Mouse (Mus musculus) forebrain, embryonic 15.5 days (tissue): ENCODE data around the gene Plekha5. TPM values are rescaled to one million over a fixed set of nuclear protein-coding genes. Genes with fewer than 3 reads are reported as not detected.

Source experiments
- ATAC-seq: fragments of 200-750 bp; cut with Nextera tagmentation; replicated peaks from 2 replicates; pipeline ENCODE4 v1.8.0; 2017; ENCODE audit warnings: mild to moderate bottlenecking, moderate TSS enrichment, moderate library complexity
- H3K27ac ChIP-seq: fragments of 300-500 bp; sonication (generic); replicated peaks from 2 replicates; pipeline ENCODE4 v1.5.1; 2015; ENCODE audit warnings: mild to moderate bottlenecking, inconsistent platforms
- H3K27me3 ChIP-seq: fragments of 300-500 bp; sonication (generic); 2 replicates; pipeline ENCODE4 v1.6.1; 2015; ENCODE audit warnings: inconsistent platforms
- H3K36me3 ChIP-seq: fragments of 300-500 bp; sonication (generic); 2 replicates; pipeline ENCODE4 v1.6.1; 2015; ENCODE audit warnings: mild to moderate bottlenecking, inconsistent platforms
- H3K4me1 ChIP-seq: fragments of 300-500 bp; sonication (generic); 2 replicates; pipeline ENCODE4 v1.6.1; 2015; ENCODE audit warnings: inconsistent platforms
- H3K4me2 ChIP-seq: fragments of 300-500 bp; sonication (generic); replicated peaks from 2 replicates; pipeline ENCODE4 v1.6.1; 2015; ENCODE audit warnings: mild to moderate bottlenecking, inconsistent platforms
- H3K4me3 ChIP-seq: fragments of 300-500 bp; sonication (generic); 2 replicates; pipeline ENCODE4 v1.5.1; 2015; ENCODE audit warnings: mild to moderate bottlenecking, inconsistent platforms
- H3K9ac ChIP-seq: fragments of 300-500 bp; sonication (generic); replicated peaks from 2 replicates; pipeline ENCODE4 v1.6.1; 2015; ENCODE audit warnings: mild to moderate bottlenecking, inconsistent platforms
- H3K9me3 ChIP-seq: fragments of 300-500 bp; sonication (generic); 2 replicates; pipeline ENCODE4 v1.6.1; 2016; ENCODE audit warnings: inconsistent platforms
- WGBS: fragments of 180-500 bp; shearing (Covaris S2); methylation state at CpG from one replicate; pipeline ENCODE4 v1.1.7; 2015; ENCODE audit warnings: mixed read lengths; 5-methylcytosine and 5-hydroxymethylcytosine counted together
- polyA plus RNA-seq: library from polyadenylated mRNA; unstranded; fragments of >200 nt; fragmentation: Nextera tagmentation; extraction: Ambion mirVana; gene quantifications from 2 replicates; pipeline ENCODE4 v1.2.1, GENCODE M21; 2015

The Plekha5 gene
- polyA plus RNA-seq, 1 experiment from 2014 or later: 32.7 TPM

DNA sequence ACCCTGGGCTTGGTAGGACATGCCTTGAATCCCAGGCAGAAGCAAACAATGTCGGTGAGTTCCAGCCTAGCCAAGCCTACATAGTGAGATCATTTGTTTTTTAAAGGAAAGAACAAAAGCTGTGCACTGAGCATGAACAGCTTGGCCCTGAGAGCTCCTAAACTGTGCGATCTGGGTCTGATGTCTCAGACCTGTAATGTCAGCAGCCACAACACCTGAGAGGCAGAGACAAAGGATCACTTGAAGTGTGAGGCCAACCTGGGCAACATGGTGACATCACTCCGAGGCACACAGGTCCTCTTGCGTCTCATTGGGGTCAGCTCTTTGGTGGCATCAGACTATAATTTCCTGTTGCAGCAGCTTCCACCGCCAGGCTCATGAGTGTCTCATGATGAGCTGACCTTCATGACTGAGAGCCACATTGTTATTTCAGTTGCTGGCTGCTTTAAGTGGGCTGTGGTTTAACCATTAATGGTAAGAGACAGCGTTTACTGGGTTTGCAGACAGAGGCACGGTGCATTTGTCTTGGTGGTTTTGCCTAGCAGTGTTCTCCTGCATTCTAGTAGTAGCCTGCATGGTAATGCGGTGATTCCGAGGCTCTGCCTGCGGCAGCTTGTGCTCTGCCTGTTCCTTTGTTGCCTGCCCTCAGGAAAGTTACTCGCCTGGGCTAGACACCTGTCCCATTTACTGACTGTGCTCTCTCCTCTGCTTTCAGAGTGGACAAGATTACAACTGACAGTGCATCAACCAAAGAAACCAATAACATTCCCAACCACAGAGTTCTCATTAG lies 119.3 kb downstream of the Plekha5 start:
- Histone ChIP-seq H3K9ac (no peak overlapping the region), H3K9me3 (no peaks in the 10 kb centered on the region), H3K4me2 (no peak overlapping the region), H3K27me3 (no peaks in the 10 kb centered on the region), H3K4me1 (0 out of 2 replicates have a peak, but pooled peaks cover 6% of the 10 kb centered on the region), H3K36me3 (peaks cover 17% of the 10 kb centered on the region), H3K4me3 (no peak overlapping the region), H3K27ac (no peak overlapping the region)
- no peak for ATAC-seq
- WGBS: 77% methylated on average over 11 of the region's 11 CpGs

DNA sequence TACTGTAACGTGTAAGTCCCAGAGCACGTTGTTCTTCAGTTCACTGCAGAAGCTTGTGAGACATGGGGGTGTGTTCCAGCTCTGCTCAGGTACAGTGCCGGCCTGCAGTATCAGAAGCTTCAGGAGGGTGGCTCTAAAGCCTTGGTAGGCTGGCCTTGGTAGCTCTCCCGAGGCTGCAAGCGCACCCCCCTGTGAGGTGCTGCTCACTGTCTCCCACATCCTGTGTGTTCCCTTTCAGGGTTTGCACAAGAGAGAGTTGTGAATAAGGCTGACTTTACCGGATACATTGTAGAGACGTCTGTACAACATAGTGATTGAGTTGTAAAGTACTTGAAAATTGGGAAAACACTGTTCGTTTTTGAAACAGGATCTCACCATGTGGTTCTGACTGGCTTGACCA lies 122.2 kb downstream of the Plekha5 start:
- Histone ChIP-seq H3K4me2 (no peak overlapping the region), H3K36me3 (peaks cover 16% of the 10 kb centered on the region), H3K9me3 (no peaks in the 10 kb centered on the region), H3K4me1 (0 out of 2 replicates have a peak, but pooled peaks cover 6% of the 10 kb centered on the region), H3K9ac (no peak overlapping the region), H3K27ac (no peak overlapping the region), H3K27me3 (no peaks in the 10 kb centered on the region), H3K4me3 (no peak overlapping the region)
- ATAC-seq: no peak
- WGBS: 82% methylated on average over 8 of the region's 8 CpGs

DNA sequence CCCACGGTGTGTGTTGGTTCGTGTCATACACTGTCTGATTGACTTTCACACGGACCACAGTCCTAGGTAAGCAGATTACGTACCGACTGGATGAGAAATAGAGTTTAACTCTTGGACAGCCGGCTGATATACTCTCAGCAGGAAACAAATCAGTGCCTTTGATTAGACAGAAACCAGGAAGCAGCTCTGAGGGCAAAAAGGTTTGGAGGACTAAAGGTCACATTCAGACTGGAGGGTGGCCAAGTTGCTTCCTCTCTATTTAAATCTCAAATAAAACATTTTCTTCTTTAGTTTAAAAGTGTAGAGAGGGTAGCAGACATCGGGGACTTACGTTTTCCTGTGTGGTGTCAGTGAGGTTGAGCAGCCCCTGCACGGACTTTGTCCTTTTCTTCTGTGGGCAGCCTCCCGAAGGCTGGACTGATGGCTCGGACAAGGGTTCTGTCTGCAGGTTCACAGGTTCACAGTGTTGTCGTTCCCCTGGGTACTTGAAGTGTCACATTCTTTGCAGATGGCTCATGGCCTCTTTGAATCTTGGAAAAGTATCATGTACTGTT lies 122.9 kb downstream of the Plekha5 start:
- H3K4me2 ChIP-seq: no peak overlapping the region
- 0 out of 2 replicates have a peak, but pooled peaks cover 6% of the 10 kb centered on the region for H3K4me1 ChIP-seq
- H3K27ac ChIP-seq: no peak overlapping the region
- H3K36me3 ChIP-seq: peaks cover 20% of the 10 kb centered on the region
- H3K9ac ChIP-seq: no peak overlapping the region
- WGBS: 64% methylated on average over 12 of the region's 12 CpGs
- H3K4me3 ChIP-seq: no peak overlapping the region
- H3K27me3 ChIP-seq: no peaks in the 10 kb centered on the region
- ATAC-seq: no peak
- no peaks in the 10 kb centered on the region for H3K9me3 ChIP-seq

DNA sequence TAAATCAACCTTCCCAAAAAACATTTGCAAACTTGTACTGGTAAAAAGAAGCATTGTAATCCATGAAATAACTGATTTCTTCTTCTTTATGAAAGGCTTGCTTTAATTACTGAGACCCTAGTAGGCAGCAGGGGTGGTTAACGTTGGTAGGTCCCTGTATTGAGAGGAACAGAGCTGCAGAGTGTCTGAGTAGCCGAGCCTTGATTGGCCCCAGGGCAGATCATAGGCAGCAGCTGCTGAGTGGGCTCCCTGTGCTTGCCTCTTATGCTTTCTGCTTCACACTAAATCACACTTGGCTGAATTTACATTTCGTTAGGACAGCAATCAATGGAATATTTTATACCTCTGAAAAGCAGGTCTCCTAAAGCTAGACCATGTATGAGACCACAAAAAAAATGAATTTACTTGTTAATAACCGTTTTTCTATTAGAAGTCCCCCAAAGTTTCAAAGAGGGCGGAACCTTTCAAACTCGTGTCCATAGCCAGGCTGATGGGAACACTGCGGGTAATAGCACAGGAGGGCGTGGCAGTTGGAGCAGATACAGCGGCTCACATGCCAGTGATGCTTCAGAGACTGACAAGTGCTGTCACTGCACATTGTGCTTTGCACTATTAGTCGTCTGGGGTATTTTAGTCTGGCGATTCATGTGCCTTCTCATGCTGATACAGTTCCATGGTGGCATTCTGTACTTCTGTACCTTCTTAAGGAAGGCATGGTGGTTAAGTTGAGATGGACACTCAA lies 123.5 kb downstream of the Plekha5 start:
- peaks cover 23% of the 10 kb centered on the region for H3K36me3 ChIP-seq
- no peak overlapping the region for H3K27ac ChIP-seq
- peak; percentile 68; the same call in 1 of the 2 replicates for ATAC-seq

DNA sequence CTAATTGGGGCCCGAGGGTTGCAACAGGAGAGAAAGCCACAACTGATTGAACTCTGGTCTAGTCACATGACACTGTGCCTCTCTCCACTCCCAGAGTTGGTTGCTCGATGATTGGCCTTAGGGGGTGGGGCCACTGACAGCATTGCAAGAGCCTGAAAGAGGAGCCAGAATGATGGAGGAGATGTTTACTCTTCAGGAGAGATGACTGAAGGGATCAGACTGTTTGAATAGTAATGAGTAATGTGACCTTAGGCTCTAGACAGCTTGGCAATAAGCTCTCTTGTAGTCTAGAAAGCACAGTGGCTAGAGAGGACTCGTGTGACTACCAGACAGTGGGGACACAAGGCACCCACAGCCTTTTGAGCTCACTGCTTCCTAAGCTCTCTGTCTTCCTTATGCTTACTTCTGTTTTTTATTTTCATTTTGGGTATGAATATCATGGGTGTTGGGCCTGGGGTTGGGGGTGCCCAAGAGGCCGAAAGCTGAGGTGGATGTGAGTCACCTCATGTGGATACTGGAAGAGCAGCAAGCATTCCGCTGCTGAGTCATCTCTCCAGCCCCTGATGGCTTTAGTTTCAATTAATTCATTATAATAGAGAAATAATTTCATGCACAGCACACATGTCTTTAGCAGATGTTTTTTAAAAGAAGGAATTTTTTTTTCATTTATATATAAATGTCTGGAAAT lies 124.4 kb downstream of the Plekha5 start:
- no peak for ATAC-seq
- H3K4me2 ChIP-seq: no peak overlapping the region
- H3K27ac ChIP-seq: no peak overlapping the region
- no peak overlapping the region for H3K4me3 ChIP-seq
- H3K4me1 ChIP-seq: 0 out of 2 replicates have a peak, but pooled peaks cover 6% of the 10 kb centered on the region
- peaks cover 27% of the 10 kb centered on the region for H3K36me3 ChIP-seq
- 69% methylated on average over 5 of the region's 5 CpGs for WGBS
- H3K9ac ChIP-seq: no peak overlapping the region
- no peaks in the 10 kb centered on the region for H3K27me3 ChIP-seq
- H3K9me3 ChIP-seq: no peaks in the 10 kb centered on the region

More for the DNA sequence above, 123.5 kb downstream of the Plekha5 start:
- no peak overlapping the region for H3K9ac ChIP-seq
- H3K4me3 ChIP-seq: no peak overlapping the region
- H3K4me1 ChIP-seq: 0 out of 2 replicates have a peak, but pooled peaks cover 6% of the 10 kb centered on the region
- no peaks in the 10 kb centered on the region for H3K9me3 ChIP-seq
- H3K4me2 ChIP-seq: no peak overlapping the region
- no peaks in the 10 kb centered on the region for H3K27me3 ChIP-seq
- 65% methylated on average over 11 of the region's 11 CpGs for WGBS

DNA sequence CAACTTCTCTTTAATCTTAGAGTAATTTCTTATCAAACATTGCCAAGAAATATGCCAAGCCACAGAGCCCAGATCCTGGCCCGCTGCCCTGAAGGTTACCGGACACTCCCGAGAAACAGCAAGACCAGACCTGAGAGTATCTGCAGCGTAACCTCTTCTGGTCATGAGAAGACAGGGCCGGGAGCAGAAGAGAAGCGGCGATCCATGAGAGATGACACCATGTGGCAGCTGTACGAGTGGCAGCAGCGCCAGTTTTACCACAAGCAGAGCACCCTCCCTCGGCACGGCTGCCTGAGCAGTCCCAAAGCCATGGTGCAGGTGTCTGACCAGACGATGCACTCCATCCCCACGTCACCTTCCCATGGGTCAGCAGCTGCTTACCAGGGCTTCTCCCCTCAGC lies 126.9 kb downstream of the Plekha5 start:
- H3K27ac ChIP-seq: no peak overlapping the region
- H3K9ac ChIP-seq: no peak overlapping the region
- no peak overlapping the region for H3K4me2 ChIP-seq
- H3K9me3 ChIP-seq: no peaks in the 10 kb centered on the region
- no peaks in the 10 kb centered on the region for H3K27me3 ChIP-seq
- H3K4me3 ChIP-seq: no peak overlapping the region
- 0 out of 2 replicates have a peak, but pooled peaks cover 6% of the 10 kb centered on the region for H3K4me1 ChIP-seq
- H3K36me3 ChIP-seq: peaks cover 25% of the 10 kb centered on the region
- WGBS: 92% methylated on average over 13 of the region's 13 CpGs
- ATAC-seq: no peak

DNA sequence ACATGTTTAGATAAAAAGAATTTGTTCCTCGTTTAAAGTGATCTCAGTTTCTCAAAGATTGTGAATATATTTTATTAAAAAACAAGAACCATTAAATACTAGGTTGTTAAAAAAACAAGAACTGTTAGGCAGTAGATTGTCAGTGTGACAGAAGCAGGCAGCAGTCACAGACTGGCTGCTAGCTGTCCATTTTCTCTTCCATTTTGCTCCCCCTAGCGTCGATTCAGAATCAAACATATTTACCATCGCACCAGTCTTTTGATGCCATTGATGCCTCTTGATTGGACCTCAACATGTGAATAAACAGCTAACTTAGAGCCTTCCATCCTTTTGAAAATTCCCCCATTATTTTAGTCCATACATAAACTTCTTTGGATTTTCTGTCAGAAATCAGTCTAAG lies 130.4 kb downstream of the Plekha5 start:
- no peak overlapping the region for H3K9ac ChIP-seq
- no peak overlapping the region for H3K27ac ChIP-seq
- H3K4me1 ChIP-seq: no peaks in the 10 kb centered on the region
- H3K36me3 ChIP-seq: peaks cover 24% of the 10 kb centered on the region; the same call in 1 of the 2 replicates
- H3K9me3 ChIP-seq: no peaks in the 10 kb centered on the region
- peak; percentile 63; the same call in 1 of the 2 replicates for ATAC-seq
- no peaks in the 10 kb centered on the region for H3K27me3 ChIP-seq
- no peak overlapping the region for H3K4me3 ChIP-seq
- 68% methylated on average over 4 of the region's 4 CpGs for WGBS
- H3K4me2 ChIP-seq: no peak overlapping the region

DNA sequence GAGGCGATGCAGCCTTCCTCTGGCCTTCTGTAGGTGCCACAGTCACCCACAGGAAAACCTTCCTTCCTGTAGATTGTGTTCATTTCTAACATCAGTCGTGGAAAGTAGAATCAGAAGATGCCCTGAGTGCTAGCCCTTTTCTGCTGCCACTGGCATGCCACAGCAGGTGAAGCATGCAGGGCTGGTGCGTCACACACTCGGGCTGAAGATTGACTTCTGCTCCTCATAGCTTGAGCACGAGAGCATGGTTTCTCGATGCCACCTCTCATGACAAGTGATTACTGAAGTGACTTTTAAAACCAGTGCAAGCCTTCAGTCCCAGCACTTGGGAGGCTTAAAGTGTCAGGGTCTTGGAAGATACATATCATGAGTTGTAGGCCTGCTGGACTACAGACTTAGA lies 135.6 kb downstream of the Plekha5 start:
- no peaks in the 10 kb centered on the region for H3K4me1 ChIP-seq
- H3K27ac ChIP-seq: no peak overlapping the region
- H3K4me3 ChIP-seq: no peak overlapping the region
- H3K9me3 ChIP-seq: no peaks in the 10 kb centered on the region
- H3K27me3 ChIP-seq: no peaks in the 10 kb centered on the region
- no peak overlapping the region for H3K4me2 ChIP-seq
- no peak for ATAC-seq
- WGBS: 90% methylated on average over 6 of the region's 6 CpGs
- H3K9ac ChIP-seq: no peak overlapping the region
- peaks cover 5% of the 10 kb centered on the region; the same call in 1 of the 2 replicates for H3K36me3 ChIP-seq

DNA sequence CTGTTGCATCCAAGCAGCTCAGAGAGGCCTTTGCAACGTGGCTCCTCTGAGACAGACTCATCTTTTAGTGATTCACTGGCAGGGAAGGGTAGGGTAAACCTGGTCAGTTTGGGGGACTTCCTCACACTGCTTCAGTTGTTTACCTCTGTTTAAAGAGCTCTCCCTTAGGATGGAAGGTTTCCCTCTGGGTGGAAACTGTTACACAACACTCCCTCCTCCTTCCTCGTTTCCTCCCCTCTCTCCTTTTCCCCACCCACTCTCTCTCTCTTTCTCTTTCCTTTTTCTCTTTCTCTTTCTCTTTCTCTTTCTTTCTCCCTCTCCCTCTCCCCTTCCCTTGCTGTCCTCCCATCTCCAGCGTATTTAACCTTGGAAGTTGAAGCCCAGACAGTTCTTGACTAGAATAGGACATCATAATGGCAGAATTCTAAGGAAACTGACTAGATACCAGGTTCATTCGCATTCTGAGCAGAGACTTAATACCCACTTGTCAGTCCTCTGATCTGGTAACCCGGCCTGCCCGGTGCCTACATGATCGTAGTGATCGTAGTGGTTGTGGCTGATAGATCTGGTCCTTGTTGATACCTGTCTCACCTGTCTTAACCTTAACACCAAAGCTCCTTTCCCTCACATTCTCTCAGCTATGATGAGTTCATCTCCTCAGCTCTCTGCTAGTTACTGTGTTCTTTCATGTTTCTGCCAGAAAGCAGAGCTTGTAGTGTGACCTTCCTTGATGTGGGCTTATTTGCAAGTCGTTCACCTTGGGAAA lies 137.5 kb downstream of the Plekha5 start:
- Histone ChIP-seq H3K4me2 (no peak overlapping the region), H3K9me3 (no peaks in the 10 kb centered on the region), H3K27me3 (no peaks in the 10 kb centered on the region), H3K4me3 (no peak overlapping the region), H3K27ac (no peak overlapping the region), H3K36me3 (0 out of 2 replicates have a peak, but pooled peaks cover 2% of the 10 kb centered on the region), H3K9ac (no peak overlapping the region), H3K4me1 (no peaks in the 10 kb centered on the region)
- 90% methylated on average over 9 of the region's 9 CpGs for WGBS
- no peak for ATAC-seq

DNA sequence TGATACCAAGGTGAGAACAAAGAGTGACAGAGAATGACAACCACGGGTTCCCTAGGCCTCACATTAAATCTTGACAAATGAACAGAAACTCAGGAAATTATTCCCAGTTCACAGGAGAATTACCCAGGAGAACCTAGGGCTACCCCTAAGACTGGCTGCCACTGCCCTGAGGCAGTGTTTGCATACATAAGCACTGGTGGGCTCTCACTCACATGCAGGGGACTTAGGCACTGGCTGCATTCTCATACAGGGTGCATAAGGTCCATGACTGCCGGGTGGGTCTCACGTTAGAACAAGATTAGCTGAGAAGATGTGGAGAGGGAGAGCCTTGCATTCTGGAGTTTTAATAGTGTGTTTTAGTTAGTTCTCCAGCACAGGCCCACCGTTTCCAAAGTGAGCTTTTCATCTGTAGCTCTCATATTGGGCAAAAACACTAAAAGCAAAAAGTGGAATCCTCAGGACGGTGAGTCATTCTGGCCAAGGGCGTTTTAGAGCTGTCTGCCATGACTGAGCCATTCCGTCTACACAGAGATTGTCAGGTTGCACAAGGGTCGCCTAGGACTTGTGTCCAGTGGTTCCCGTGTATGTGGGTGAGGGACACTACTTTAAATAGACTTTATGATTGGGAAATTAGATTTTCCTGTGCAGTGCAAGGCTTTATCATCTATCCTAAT lies 138.2 kb downstream of the Plekha5 start:
- no peak for ATAC-seq
- 88% methylated on average over 9 of the region's 9 CpGs for WGBS

DNA sequence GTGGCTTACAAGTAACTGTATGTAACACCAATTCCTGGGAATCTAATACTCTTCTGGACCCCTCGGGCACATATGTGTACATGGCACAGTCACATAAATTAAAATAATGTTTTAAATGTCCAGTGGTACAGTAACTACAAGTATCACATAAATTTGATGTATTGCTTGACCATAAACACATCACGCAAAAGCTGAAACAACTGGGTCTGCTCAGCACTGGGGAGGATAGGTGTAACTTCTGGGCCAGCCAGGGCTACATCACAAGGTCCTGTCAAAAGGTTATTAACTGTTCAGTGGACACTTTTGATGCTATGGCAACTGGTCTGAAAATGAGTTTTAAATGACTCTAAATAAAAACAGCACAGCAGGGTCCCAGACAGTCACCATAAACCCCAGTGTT lies 143.3 kb downstream of the Plekha5 start:
- H3K27me3 ChIP-seq: no peaks in the 10 kb centered on the region
- no peaks in the 10 kb centered on the region for H3K9me3 ChIP-seq

More for the DNA sequence above, 138.2 kb downstream of the Plekha5 start:
- Histone ChIP-seq H3K36me3 (0 out of 2 replicates have a peak, but pooled peaks cover 2% of the 10 kb centered on the region), H3K9me3 (no peaks in the 10 kb centered on the region), H3K27ac (no peak overlapping the region), H3K4me1 (no peaks in the 10 kb centered on the region), H3K4me2 (no peak overlapping the region), H3K27me3 (no peaks in the 10 kb centered on the region), H3K9ac (no peak overlapping the region), H3K4me3 (no peak overlapping the region)

More for the DNA sequence above, 143.3 kb downstream of the Plekha5 start:
- H3K4me1 ChIP-seq: no peaks in the 10 kb centered on the region
- 95% methylated on average over 2 of the region's 2 CpGs for WGBS
- no peak overlapping the region for H3K9ac ChIP-seq
- no peak overlapping the region for H3K4me3 ChIP-seq
- no peak overlapping the region for H3K27ac ChIP-seq
- ATAC-seq: no peak
- H3K36me3 ChIP-seq: peaks cover 9% of the 10 kb centered on the region; the same call in 1 of the 2 replicates
- H3K4me2 ChIP-seq: no peak overlapping the region
